Mouse (Mus musculus) liver, embryonic 14.5 days (tissue): ENCODE measurements around the gene Igfbp2. TPM values are rescaled to one million over a fixed set of nuclear protein-coding genes. Genes with fewer than 3 reads are reported as not detected.

Source experiments
- ATAC-seq: fragments of 200-750 bp; cut with Nextera tagmentation; 2 replicates; pipeline ENCODE4 v1.8.0; 2017; ENCODE audit warnings: moderate number of reproducible peaks, mild to moderate bottlenecking, moderate library complexity; ENCODE audit not compliant: insufficient read depth
- DNase-seq, 3 experiments: peaks; one replicate each; pipeline ENCODE4 v3.0.0-alpha.2; 2012 to 2013; ENCODE audit warnings: low read depth in 3 of 3, low spot score in 3 of 3
- H3K27ac ChIP-seq: fragments of 300-500 bp; sonication (generic); 2 replicates; pipeline ENCODE4 v1.5.1; 2014; ENCODE audit warnings: moderate library complexity, mild to moderate bottlenecking, control low read depth, inconsistent platforms
- H3K27me3 ChIP-seq: fragments of 300-500 bp; sonication (generic); 2 replicates; pipeline ENCODE4 v1.6.1; 2014; ENCODE audit warnings: mild to moderate bottlenecking, low read length, moderate library complexity; ENCODE audit not compliant: control insufficient read depth, insufficient read depth
- H3K36me3 ChIP-seq: fragments of 300-500 bp; sonication (generic); replicated peaks from 2 replicates; pipeline ENCODE4 v1.6.1; 2014; ENCODE audit warnings: low read depth; ENCODE audit not compliant: control insufficient read depth, insufficient read depth
- H3K4me1 ChIP-seq, 2 experiments: fragments of 200-500 bp in 1 of 2; fragments of 300-500 bp in 1 of 2; sonication (generic) in 1 of 2; replicated peaks; 2 replicates each; pipeline ENCODE4 v1.6.1; 2012 to 2014; ENCODE audit warnings: antibody characterized with exemption in 1 of 2, inconsistent platforms in 1 of 2, low read length in 1 of 2; ENCODE audit not compliant: control insufficient read depth in 2 of 2, insufficient read depth in 2 of 2
- H3K4me2 ChIP-seq: fragments of 300-500 bp; sonication (generic); 2 replicates; pipeline ENCODE4 v1.6.1; 2014; ENCODE audit warnings: low read depth, mild to moderate bottlenecking, control low read depth, moderate library complexity
- H3K4me3 ChIP-seq, 2 experiments: fragments of 200-500 bp in 1 of 2; fragments of 300-500 bp in 1 of 2; sonication (generic) in 1 of 2; 2 replicates each; pipeline ENCODE4 v1.5.1; 2012 to 2014; ENCODE audit warnings: low read depth in 2 of 2, low read length in 2 of 2, mild to moderate bottlenecking in 2 of 2, control low read depth in 1 of 2, inconsistent platforms in 1 of 2, moderate library complexity in 1 of 2; ENCODE audit not compliant: insufficient read depth in 1 of 2
- H3K9ac ChIP-seq: fragments of 300-500 bp; sonication (generic); replicated peaks from 2 replicates; pipeline ENCODE4 v1.6.1; 2014; ENCODE audit warnings: mild to moderate bottlenecking, control low read depth, moderate library complexity
- H3K9me3 ChIP-seq: fragments of 300-500 bp; sonication (generic); 2 replicates; pipeline ENCODE4 v1.6.1; 2016; ENCODE audit warnings: low read length, mixed read lengths; ENCODE audit not compliant: control insufficient read depth
- CTCF ChIP-seq: IDR thresholded peaks from 2 replicates; pipeline ENCODE4 v1.5.1; 2016; ENCODE audit warnings: antibody characterized with exemption, low read depth, control low read depth
- EP300 ChIP-seq: IDR thresholded peaks from 2 replicates; pipeline ENCODE4 v1.6.1; 2016; ENCODE audit warnings: antibody characterized with exemption, low read depth
- WGBS: fragments of 180-500 bp; shearing (Covaris S2); extraction: QIAGEN DNeasy Blood & Tissue Kit; methylation state at CpG from one replicate; pipeline ENCODE4 v1.1.7; 2014; ENCODE audit not compliant: insufficient replicate concordance; 5-methylcytosine and 5-hydroxymethylcytosine counted together
- polyA plus RNA-seq, 2 experiments: library from polyadenylated mRNA; depleted of rRNA in 1 of 2; stranded (reverse) in 1 of 2; unstranded in 1 of 2; fragments of >200 nt; fragmentation: Nextera tagmentation in 1 of 2; extraction: Ambion mirVana in 1 of 2; gene quantifications; 2 replicates each; pipeline versions ENCODE4 v1.2.1 to v1.2.3; 2012 to 2014

Gene Igfbp2
- polyA plus RNA-seq, 2 experiments, result 2.3 to 2.4 TPM

GRCm38 (mm10) chr1:72895821-72896220 is 71.5 kb downstream of the Igfbp2 start:
- no peak for ATAC-seq
- WGBS, result 53% methylated on average over 2 of the region's 2 CpGs

More at GRCm38 (mm10) chr1:72895821-72896220, 71.5 kb downstream of the Igfbp2 start:
- DNase-seq, result no peak
- TF ChIP-seq CTCF (no peak), EP300 (no peak)
- Histone ChIP-seq H3K9ac (no peak overlapping the region), H3K4me2 (no peak overlapping the region), H3K27me3 (no peaks in the 10 kb centered on the region), H3K9me3 (no peaks in the 10 kb centered on the region), H3K4me3 (no peak overlapping the region), H3K36me3 (no peaks in the 10 kb centered on the region), H3K4me1 (no peaks in the 10 kb centered on the region), H3K27ac (no peak overlapping the region)

Other genes with a start within 250 kb of the Igfbp2 start
- gene Smarcal1, start 241.3 kb upstream of the Igfbp2 start, polyA plus RNA-seq (2012; rRNA removed), result 8.8 and 10.6 TPM in 2 replicates
- 6.7 TPM in 2 replicates for gene Smarcal1, start 241.3 kb upstream of the Igfbp2 start, polyA plus RNA-seq (2014; fragmentation: Nextera tagmentation; extraction: Ambion mirVana)
- gene Ankar, start 123.9 kb upstream of the Igfbp2 start, polyA plus RNA-seq (2012; rRNA removed), result not detected in 2 replicates
- gene Ankar, start 123.9 kb upstream of the Igfbp2 start, polyA plus RNA-seq (2014; fragmentation: Nextera tagmentation; extraction: Ambion mirVana), result not detected in 2 replicates
- 415 and 957 TPM in 2 replicates for gene Rpl37a, start 113.2 kb upstream of the Igfbp2 start, polyA plus RNA-seq (2012; rRNA removed)
- gene Rpl37a, start 113.2 kb upstream of the Igfbp2 start, polyA plus RNA-seq (2014; fragmentation: Nextera tagmentation; extraction: Ambion mirVana), result 1,180 and 1,233 TPM in 2 replicates
- gene Igfbp5, start 50.4 kb downstream of the Igfbp2 start, polyA plus RNA-seq (2012; rRNA removed), result 1.2 and 1.3 TPM in 2 replicates
- gene Igfbp5, start 50.4 kb downstream of the Igfbp2 start, polyA plus RNA-seq (2014; fragmentation: Nextera tagmentation; extraction: Ambion mirVana), result 0.36 and 0.45 TPM in 2 replicates
- gene Tnp1, start 191.4 kb downstream of the Igfbp2 start, polyA plus RNA-seq (2012; rRNA removed), result not detected in 2 replicates
- gene Tnp1, start 191.4 kb downstream of the Igfbp2 start, polyA plus RNA-seq (2014; fragmentation: Nextera tagmentation; extraction: Ambion mirVana), result not detected in 2 replicates